Mouse (Mus musculus) midbrain, embryonic 12.5 days (tissue): ENCODE measurements around the gene Tap1. TPM values are rescaled to one million over a fixed set of nuclear protein-coding genes. Genes with fewer than 3 reads are reported as not detected.
"Not testable (repeated sequence)": the region's sequence is repeated elsewhere in the genome, so short reads cannot be mapped to it uniquely, and the experiment has no call there.

Experiments used
- ATAC-seq: fragments of 200-750 bp; cut with Nextera tagmentation; 2 replicates; pipeline ENCODE4 v1.8.0; 2017; ENCODE audit warnings: low read depth, moderate TSS enrichment, moderate library complexity; ENCODE audit not compliant: low FRiP score
- H3K27ac ChIP-seq: fragments of 300-500 bp; sonication (generic); replicated peaks from 2 replicates; pipeline ENCODE4 v1.5.1; 2016; ENCODE audit warnings: mild to moderate bottlenecking
- H3K27me3 ChIP-seq: fragments of 300-500 bp; sonication (generic); 2 replicates; pipeline ENCODE4 v1.6.1; 2016; ENCODE audit warnings: mild to moderate bottlenecking
- H3K36me3 ChIP-seq: fragments of 300-500 bp; sonication (generic); 2 replicates; pipeline ENCODE4 v1.6.1; 2016
- H3K4me1 ChIP-seq: fragments of 300-500 bp; sonication (generic); 2 replicates; pipeline ENCODE4 v1.6.1; 2016
- H3K4me2 ChIP-seq: fragments of 300-500 bp; sonication (generic); replicated peaks from 2 replicates; pipeline ENCODE4 v1.6.1; 2016; ENCODE audit warnings: mild to moderate bottlenecking, moderate library complexity
- H3K4me3 ChIP-seq: fragments of 300-500 bp; sonication (generic); 2 replicates; pipeline ENCODE4 v1.5.1; 2016; ENCODE audit warnings: mild to moderate bottlenecking
- H3K9ac ChIP-seq: fragments of 300-500 bp; sonication (generic); replicated peaks from 2 replicates; pipeline ENCODE4 v1.6.1; 2016; ENCODE audit warnings: mild to moderate bottlenecking, moderate library complexity
- H3K9me3 ChIP-seq: fragments of 300-500 bp; sonication (generic); 2 replicates; pipeline ENCODE4 v1.6.1; 2016; ENCODE audit warnings: mild to moderate bottlenecking
- WGBS: fragments of 180-500 bp; shearing (Covaris S2); methylation state at CpG from one replicate; pipeline ENCODE4 v1.1.7; 2016; 5-methylcytosine and 5-hydroxymethylcytosine counted together
- polyA plus RNA-seq: library from polyadenylated mRNA; unstranded; fragments of >200 nt; fragmentation: Nextera tagmentation; extraction: Ambion mirVana; gene quantifications from 2 replicates; pipeline ENCODE4 v1.2.1, GENCODE M21; 2016

The Tap1 gene
- polyA plus RNA-seq, 1 experiment from 2014 or later: 1.8 TPM

DNA sequence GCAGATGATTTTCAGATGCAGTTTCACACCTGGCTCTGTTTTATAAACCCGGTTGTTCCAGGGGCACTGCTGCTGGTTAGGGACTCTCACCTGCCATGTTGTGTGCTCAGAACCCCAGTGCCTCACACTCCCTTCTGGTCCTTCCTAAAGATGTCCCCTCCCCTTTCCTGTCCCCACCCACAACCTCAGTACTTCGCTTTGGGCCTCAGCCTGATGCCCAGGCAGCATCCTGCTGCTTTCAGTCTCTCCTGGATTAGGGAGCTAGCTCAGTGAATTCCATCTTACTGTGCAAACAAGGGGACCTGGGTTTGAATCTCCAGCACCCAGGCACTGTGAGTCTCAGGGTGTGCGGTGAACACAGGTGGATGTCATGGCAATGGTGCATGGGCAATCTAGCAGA is 20.1 kb downstream of the Tap1 start:
- peaks cover 10% of the 10 kb centered on the region for H3K4me1 ChIP-seq
- H3K9me3 ChIP-seq: 0 out of 2 replicates have a peak, but pooled peaks cover 2% of the 10 kb centered on the region
- no peak for ATAC-seq
- no peak overlapping the region for H3K9ac ChIP-seq
- 76% methylated on average over 3 of the region's 3 CpGs for WGBS
- no peak overlapping the region for H3K4me2 ChIP-seq
- H3K4me3 ChIP-seq: no peak overlapping the region
- H3K27me3 ChIP-seq: peaks cover 84% of the 10 kb centered on the region
- no peaks in the 10 kb centered on the region for H3K36me3 ChIP-seq
- H3K27ac ChIP-seq: no peak overlapping the region

DNA sequence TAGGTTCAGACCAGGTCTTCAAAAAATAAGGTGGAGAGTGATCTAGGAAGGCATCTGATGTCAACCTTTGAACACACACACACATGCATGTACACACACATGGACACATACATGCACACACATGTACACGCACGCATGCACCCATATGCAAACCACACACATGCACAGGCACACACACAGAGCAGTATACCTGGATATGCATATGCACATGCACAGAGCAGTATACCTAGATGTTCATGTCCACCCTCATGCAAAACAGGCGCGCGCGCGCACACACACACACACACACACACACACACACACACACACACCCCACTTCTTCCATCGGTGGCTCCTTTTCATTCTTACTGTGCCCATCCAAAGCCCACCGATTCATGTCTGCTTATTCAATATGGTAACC is 20.5 kb downstream of the Tap1 start:
- peaks cover 84% of the 10 kb centered on the region for H3K27me3 ChIP-seq
- ATAC-seq: no peak
- 96% methylated on average over 9 of the region's 9 CpGs for WGBS
- no peak overlapping the region for H3K4me3 ChIP-seq
- H3K36me3 ChIP-seq: no peaks in the 10 kb centered on the region
- H3K9me3 ChIP-seq: 0 out of 2 replicates have a peak, but pooled peaks cover 2% of the 10 kb centered on the region
- no peak overlapping the region for H3K4me2 ChIP-seq
- H3K27ac ChIP-seq: no peak overlapping the region
- peaks cover 10% of the 10 kb centered on the region for H3K4me1 ChIP-seq
- no peak overlapping the region for H3K9ac ChIP-seq

DNA sequence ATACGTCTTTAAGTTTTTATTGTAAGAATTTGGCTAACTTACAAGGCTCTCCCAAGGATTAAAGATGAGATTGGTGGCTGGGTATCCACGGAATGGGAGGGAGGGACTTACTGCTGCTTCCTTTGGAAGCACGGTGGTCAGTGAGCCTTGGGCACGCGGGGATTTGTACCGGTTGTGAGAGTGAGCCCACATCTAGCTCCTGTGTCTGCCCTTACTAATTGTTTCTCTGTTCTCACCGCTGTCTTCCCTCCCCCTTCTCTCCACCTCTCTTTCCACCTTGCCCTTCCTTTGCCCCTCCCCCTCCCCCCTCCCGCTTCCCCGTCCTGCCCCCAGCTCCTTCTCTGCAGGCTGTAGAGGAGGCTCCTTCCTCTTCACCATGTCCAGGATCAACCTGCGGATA is 21.1 kb downstream of the Tap1 start:
- Histone ChIP-seq H3K27me3 (peaks cover 83% of the 10 kb centered on the region), H3K27ac (no peak overlapping the region), H3K9me3 (0 out of 2 replicates have a peak, but pooled peaks cover 2% of the 10 kb centered on the region), H3K4me1 (peaks cover 10% of the 10 kb centered on the region), H3K36me3 (no peaks in the 10 kb centered on the region), H3K4me3 (no peak overlapping the region), H3K9ac (no peak overlapping the region), H3K4me2 (no peak overlapping the region)
- 30% methylated on average over 10 of the region's 10 CpGs for WGBS
- no peak for ATAC-seq

DNA sequence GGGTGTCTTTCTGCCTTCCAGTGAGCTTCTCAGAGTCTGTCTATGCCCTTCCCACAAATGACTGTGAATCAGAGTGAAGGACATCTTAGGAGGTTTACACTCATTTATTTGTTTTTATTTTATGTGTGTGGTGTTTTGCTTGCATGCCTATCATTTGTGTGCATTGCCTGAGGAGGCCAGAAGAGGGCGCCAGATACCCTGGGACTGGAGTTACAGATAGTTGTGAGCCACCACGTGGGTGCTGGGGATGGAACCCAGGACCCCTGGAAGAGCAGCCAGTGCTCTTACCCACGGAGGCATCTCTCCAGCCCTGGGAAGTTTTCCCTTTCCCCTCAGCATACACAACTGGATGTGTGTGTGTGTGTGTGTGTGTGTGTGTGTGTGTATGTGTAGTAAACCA is 22.3 kb downstream of the Tap1 start:
- Histone ChIP-seq H3K9me3 (0 out of 2 replicates have a peak, but pooled peaks cover 2% of the 10 kb centered on the region), H3K27ac (no peak overlapping the region), H3K36me3 (no peaks in the 10 kb centered on the region), H3K9ac (no peak overlapping the region), H3K4me2 (no peak overlapping the region), H3K27me3 (peaks cover 85% of the 10 kb centered on the region), H3K4me3 (no peak overlapping the region), H3K4me1 (peaks cover 9% of the 10 kb centered on the region)
- 36% methylated on average over 3 of the region's 3 CpGs for WGBS
- no peak for ATAC-seq

DNA sequence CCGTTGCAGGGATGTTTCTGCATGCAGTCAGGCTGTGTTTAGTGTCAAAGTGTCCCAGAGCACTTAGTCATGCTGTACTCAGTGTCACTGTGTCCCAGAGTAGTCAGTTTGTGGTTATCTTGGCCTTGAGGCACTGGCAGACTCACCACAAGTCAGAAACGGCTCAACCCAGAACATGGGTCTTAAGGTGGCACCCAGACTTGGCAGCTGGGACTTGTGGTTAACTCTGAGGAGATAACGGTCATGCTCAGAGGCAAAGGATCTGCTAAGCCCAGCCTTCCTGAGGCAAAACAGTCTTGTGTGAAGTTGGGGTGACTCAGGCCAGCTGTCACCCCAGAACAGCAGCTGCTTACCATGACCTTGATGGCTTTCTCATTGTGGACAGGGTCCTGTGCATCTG is 23.2 kb downstream of the Tap1 start:
- H3K9me3 ChIP-seq: 0 out of 2 replicates have a peak, but pooled peaks cover 2% of the 10 kb centered on the region
- no peak overlapping the region for H3K27ac ChIP-seq
- no peak overlapping the region for H3K4me2 ChIP-seq
- no peaks in the 10 kb centered on the region for H3K4me1 ChIP-seq
- H3K27me3 ChIP-seq: peaks cover 84% of the 10 kb centered on the region
- H3K9ac ChIP-seq: no peak overlapping the region
- no peaks in the 10 kb centered on the region for H3K36me3 ChIP-seq
- 80% methylated on average over 3 of the region's 3 CpGs for WGBS
- no peak for ATAC-seq
- H3K4me3 ChIP-seq: no peak overlapping the region

DNA sequence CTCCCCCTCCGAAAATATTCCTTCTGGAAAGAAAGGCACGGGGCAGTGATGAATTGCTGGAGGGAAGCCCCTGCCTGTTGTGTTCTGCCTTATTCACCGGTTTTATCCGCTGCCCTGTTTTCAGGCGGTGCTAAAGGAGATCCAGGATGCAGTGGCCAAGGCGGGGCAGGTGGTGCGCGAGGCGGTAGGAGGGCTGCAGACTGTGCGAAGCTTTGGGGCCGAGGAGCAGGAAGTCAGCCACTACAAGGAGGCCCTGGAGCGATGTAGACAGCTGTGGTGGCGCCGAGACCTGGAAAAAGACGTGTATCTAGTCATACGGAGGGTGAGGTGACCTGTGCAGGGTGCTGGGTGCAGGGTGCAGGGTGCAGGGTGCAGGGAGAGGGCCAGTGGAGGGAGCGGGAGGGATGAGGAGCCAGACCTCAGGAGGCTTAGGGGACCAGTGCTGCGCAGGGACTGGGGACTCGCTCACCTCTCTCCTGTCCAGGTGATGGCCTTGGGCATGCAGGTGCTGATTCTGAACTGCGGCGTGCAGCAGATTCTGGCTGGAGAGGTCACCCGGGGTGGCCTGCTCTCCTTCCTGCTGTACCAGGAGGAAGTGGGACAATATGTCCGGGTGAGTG is 24.5 kb downstream of the Tap1 start:
- H3K9me3 ChIP-seq: 0 out of 2 replicates have a peak, but pooled peaks cover 2% of the 10 kb centered on the region
- no peak overlapping the region for H3K27ac ChIP-seq
- no peaks in the 10 kb centered on the region for H3K36me3 ChIP-seq
- H3K4me2 ChIP-seq: no peak overlapping the region; the same call in 1 of the 2 replicates
- H3K27me3 ChIP-seq: peaks cover 72% of the 10 kb centered on the region
- H3K4me1 ChIP-seq: no peaks in the 10 kb centered on the region
- no peak for ATAC-seq
- H3K9ac ChIP-seq: no peak overlapping the region
- 15% methylated on average over 23 of the region's 23 CpGs for WGBS
- no peak overlapping the region for H3K4me3 ChIP-seq

DNA sequence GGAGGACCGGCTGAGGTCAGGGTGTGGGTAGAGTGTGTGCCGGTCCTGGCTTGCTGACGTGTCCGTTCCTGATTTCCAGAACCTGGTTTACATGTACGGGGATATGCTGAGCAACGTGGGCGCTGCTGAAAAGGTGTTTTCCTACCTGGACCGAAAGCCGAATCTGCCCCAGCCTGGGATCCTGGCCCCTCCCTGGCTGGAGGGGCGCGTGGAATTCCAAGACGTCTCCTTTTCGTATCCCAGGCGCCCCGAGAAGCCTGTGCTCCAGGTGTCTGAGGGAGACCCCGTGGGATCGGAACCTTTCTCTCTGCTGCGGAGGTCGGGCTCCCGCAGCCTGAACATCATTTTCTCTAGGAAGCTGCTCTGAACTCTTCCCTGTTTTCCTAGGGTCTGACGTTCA is 26.6 kb downstream of the Tap1 start:
- Histone ChIP-seq H3K4me1 (no peaks in the 10 kb centered on the region), H3K4me3 (no peak overlapping the region), H3K36me3 (no peaks in the 10 kb centered on the region), H3K9ac (no peak overlapping the region; the same call in 1 of the 2 replicates), H3K27me3 (peaks cover 58% of the 10 kb centered on the region), H3K4me2 (no peak overlapping the region), H3K27ac (no peak overlapping the region), H3K9me3 (0 out of 2 replicates have a peak, but pooled peaks cover 2% of the 10 kb centered on the region)
- no peak for ATAC-seq
- 43% methylated on average over 21 of the region's 21 CpGs for WGBS

DNA sequence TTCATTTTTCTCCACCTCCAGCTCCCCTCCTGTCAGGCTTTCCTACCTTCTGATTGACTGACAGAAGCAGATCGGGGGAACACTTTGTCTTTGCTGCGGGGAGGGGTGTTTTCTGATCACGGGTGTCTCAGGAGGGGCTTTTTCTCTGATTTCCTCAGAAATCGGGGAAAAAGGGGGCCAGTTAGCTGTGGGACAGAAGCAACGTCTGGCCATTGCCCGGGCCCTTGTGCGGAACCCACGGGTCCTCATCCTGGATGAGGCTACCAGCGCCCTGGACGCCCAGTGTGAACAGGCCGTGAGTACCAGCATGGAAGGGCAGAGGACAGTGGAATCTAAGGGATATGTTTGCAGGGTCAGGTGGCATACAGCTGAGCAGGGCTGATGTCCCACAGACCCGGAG is 27.8 kb downstream of the Tap1 start:
- Histone ChIP-seq H3K27ac (no peak overlapping the region), H3K4me1 (no peaks in the 10 kb centered on the region), H3K9me3 (no peaks in the 10 kb centered on the region), H3K4me3 (no peak overlapping the region), H3K36me3 (no peaks in the 10 kb centered on the region), H3K4me2 (no peak overlapping the region), H3K27me3 (peaks cover 51% of the 10 kb centered on the region), H3K9ac (no peak overlapping the region)
- WGBS: 87% methylated on average over 12 of the region's 12 CpGs
- ATAC-seq: no peak

DNA sequence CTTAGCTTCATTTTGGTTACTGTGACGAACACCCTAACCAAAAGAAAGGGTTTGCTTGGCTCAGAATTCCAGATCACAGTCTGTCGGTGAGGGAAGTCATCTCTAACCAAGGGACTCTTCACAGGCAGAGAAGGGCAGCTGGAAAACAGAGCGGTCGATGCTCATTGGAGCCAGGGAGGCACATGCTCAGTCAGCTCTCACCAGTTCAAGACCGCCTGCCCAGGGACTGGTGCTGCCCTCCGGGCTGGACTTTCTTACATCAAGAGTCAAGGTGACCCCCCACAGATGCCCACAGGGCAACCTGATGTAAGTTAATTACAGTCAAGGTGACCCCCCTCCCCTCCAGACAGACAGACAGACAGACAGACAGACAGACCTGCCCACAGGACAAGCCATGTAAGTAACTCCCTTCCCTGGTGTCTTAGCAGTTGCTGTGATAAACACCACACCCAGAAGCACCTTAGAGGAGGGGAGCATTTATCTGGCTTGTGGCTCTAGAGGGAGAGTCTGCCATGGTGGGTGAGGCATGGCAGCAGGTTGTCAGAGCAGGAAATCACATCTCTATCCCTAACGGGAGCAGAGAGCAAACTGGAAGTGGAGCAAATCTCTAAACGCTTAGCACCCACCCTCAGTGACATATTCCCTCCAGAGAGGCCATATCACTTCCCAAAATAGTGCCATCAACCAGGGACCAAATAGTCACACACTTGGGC is 30.0 kb downstream of the Tap1 start:
- Histone ChIP-seq H3K4me2 (no peak overlapping the region), H3K27me3 (peaks cover 30% of the 10 kb centered on the region), H3K9me3 (no peaks in the 10 kb centered on the region), H3K4me3 (no peak overlapping the region), H3K4me1 (no peaks in the 10 kb centered on the region), H3K9ac (no peak overlapping the region), H3K36me3 (no peaks in the 10 kb centered on the region), H3K27ac (no peak overlapping the region)
- no peak for ATAC-seq
- WGBS: 85% methylated on average over 8 of the region's 8 CpGs

DNA sequence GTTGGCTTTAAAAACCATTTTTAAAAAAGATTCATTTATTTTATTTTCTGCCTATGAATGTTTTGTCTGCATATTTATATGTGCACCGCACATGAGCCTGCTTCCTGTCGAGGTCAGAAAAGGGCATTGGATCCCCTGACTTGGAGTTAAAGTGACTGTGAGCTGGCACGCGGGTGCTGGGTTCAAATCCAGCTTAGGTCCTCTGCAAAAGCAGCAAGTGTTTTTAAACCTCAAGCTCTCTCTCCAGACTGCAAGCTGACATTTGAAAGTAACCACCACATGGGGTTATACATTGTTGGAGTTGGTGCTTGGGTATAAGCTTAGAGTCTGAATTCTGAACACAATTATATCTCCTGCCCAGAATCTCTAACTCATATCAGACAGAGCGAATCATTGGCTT is 30.6 kb downstream of the Tap1 start:
- Histone ChIP-seq H3K9me3 (no peaks in the 10 kb centered on the region), H3K27ac (no peak overlapping the region), H3K27me3 (peaks cover 24% of the 10 kb centered on the region), H3K4me2 (no peak overlapping the region), H3K4me3 (no peak overlapping the region), H3K9ac (no peak overlapping the region), H3K36me3 (no peaks in the 10 kb centered on the region), H3K4me1 (no peaks in the 10 kb centered on the region)
- WGBS: 92% methylated on average over 5 of the region's 5 CpGs
- ATAC-seq: no peak

DNA sequence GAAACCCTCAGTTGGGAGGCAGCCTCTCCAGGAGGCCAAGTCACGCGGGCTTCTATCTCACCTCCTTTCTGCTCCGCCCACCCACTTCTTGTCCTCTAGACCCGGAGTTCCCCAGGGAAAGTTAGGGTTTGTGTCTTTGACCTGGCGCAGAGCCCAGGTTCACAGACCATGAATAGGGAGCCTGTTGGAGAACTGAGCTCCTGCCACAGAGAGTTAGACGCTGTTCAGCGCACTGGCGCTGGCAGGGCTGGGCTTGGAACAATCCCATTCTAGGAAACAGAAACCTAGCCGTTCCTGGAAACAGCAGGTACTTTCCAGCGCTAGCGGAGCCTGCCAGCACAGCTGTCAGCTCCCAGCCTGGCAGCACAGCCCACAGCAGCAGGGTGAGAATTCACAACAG is 31.3 kb downstream of the Tap1 start:
- no peak overlapping the region for H3K4me2 ChIP-seq
- no peaks in the 10 kb centered on the region for H3K36me3 ChIP-seq
- no peaks in the 10 kb centered on the region for H3K4me1 ChIP-seq
- peaks cover 18% of the 10 kb centered on the region for H3K27me3 ChIP-seq
- 87% methylated on average over 11 of the region's 11 CpGs for WGBS
- no peak for ATAC-seq
- H3K9me3 ChIP-seq: no peaks in the 10 kb centered on the region
- H3K4me3 ChIP-seq: no peak overlapping the region
- H3K9ac ChIP-seq: no peak overlapping the region
- no peak overlapping the region for H3K27ac ChIP-seq

DNA sequence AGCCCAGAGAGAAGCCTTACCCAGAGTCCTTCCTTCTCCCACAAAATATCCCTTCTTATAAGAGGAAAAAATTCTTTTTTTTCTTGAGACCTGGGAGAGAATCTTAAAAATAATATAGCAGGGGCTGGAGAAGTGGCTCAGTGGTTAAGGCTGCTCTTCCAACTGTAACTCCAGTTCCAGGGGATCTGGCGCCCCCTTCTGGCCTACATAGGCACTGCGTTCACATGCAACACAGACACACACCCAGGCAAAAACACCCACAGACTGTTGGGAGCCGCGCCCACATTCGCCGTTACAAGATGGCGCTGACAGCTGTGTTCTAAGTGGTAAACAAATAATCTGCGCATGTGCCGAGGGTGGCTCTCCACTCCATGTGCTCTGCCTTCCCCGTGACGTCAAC is 31.7 kb downstream of the Tap1 start:
- not testable (repeated sequence) for H3K4me2 ChIP-seq, ATAC-seq, H3K36me3 ChIP-seq, H3K4me1 ChIP-seq, H3K27ac ChIP-seq, H3K9ac ChIP-seq, H3K4me3 ChIP-seq, H3K9me3 ChIP-seq
- H3K27me3 ChIP-seq: peaks cover 14% of the 10 kb centered on the region
- 89% methylated on average over 7 of the region's 11 CpGs for WGBS
